Mouse (Mus musculus) CH12.LX (cell line): ENCODE data around the gene Fgfr2. TPM values are rescaled to one million over a fixed set of nuclear protein-coding genes. Genes with fewer than 3 reads are reported as not detected.

Experiments used
- DNase-seq: peaks from one replicate; pipeline ENCODE4 v3.0.0-alpha.2; 2013; ENCODE audit errors: extremely low read depth
- H3K27ac ChIP-seq: 2 replicates; pipeline ENCODE4 v1.5.1; 2012; ENCODE audit warnings: low read depth, mild to moderate bottlenecking, control low read depth, moderate library complexity; ENCODE audit not compliant: insufficient read depth
- H3K27me3 ChIP-seq: replicated peaks from 2 replicates; pipeline ENCODE3; 2012; ENCODE audit warnings: inconsistent platforms
- H3K36me3 ChIP-seq, 2 experiments: replicated peaks in 1 of 2; 2 replicates each; pipeline versions ENCODE3 to v1.6.1; 2012; ENCODE audit warnings: inconsistent platforms in 1 of 2, low read length in 1 of 2, mild to moderate bottlenecking in 1 of 2, mixed read lengths in 1 of 2, moderate library complexity in 1 of 2; ENCODE audit not compliant: control insufficient read depth in 1 of 2, insufficient read depth in 1 of 2
- H3K4me1 ChIP-seq, 2 experiments: 2 replicates each; pipeline ENCODE4 v1.6.1; 2012; ENCODE audit warnings: inconsistent platforms in 1 of 2, moderate library complexity in 1 of 2; ENCODE audit not compliant: insufficient read depth in 2 of 2, control insufficient read depth in 1 of 2
- H3K4me2 ChIP-seq: 2 replicates; pipeline ENCODE4 v1.6.1; 2012; ENCODE audit warnings: low read depth, mild to moderate bottlenecking, control low read depth; ENCODE audit not compliant: poor library complexity, insufficient read depth, severe bottlenecking
- H3K4me3 ChIP-seq, 3 experiments: fragments of 150-350 bp in 1 of 3; sonication (generic) in 1 of 3; replicated peaks in 1 of 3; 2 replicates each; pipeline versions ENCODE3 to v1.5.1; 2011 to 2012; ENCODE audit warnings: low read depth in 2 of 3, low read length in 2 of 3, mild to moderate bottlenecking in 2 of 3, moderate library complexity in 2 of 3, control low read depth in 1 of 3, improper control_type of control experiment in 1 of 3, inconsistent platforms in 1 of 3, mixed read lengths in 1 of 3; ENCODE audit not compliant: poor library complexity in 1 of 3
- H3K79me2 ChIP-seq: replicated peaks from 2 replicates; pipeline ENCODE4 v1.6.1; 2012; ENCODE audit warnings: mild to moderate bottlenecking, moderate library complexity; ENCODE audit not compliant: control insufficient read depth, poor library complexity, insufficient read depth, severe bottlenecking; ENCODE audit errors: extremely low read depth
- H3K9ac ChIP-seq: 2 replicates; pipeline ENCODE4 v1.6.1; 2012; ENCODE audit warnings: low read depth, mild to moderate bottlenecking, control low read depth, moderate library complexity; ENCODE audit not compliant: insufficient read depth
- H3K9me3 ChIP-seq: replicated peaks from 2 replicates; pipeline ENCODE3; 2012; ENCODE audit warnings: low read length, inconsistent platforms, mixed read lengths
- BHLHE40 ChIP-seq: IDR thresholded peaks from 2 replicates; pipeline ENCODE4 v1.6.1; 2011; ENCODE audit warnings: mild to moderate bottlenecking, low read depth, low read length, improper control_type of control experiment
- CHD1 ChIP-seq: IDR thresholded peaks from 2 replicates; pipeline ENCODE4 v1.6.1; 2012; ENCODE audit warnings: low read depth, low read length, improper control_type of control experiment, inconsistent platforms
- ELF1 ChIP-seq: IDR thresholded peaks from 2 replicates; pipeline ENCODE4 v1.6.1; 2014; ENCODE audit warnings: low read depth, mild to moderate bottlenecking, inconsistent platforms, low read length, improper control_type of control experiment
- EP300 ChIP-seq: IDR thresholded peaks from 2 replicates; pipeline ENCODE4 v1.6.1; 2011; ENCODE audit warnings: low read length, improper control_type of control experiment
- ETS1 ChIP-seq: conservative IDR thresholded peaks from 2 replicates; pipeline ENCODE4 v1.6.1; 2012; ENCODE audit warnings: low read depth, mild to moderate bottlenecking, inconsistent platforms, low read length, improper control_type of control experiment, moderate library complexity
- JUN ChIP-seq: IDR thresholded peaks from 2 replicates; pipeline ENCODE4 v1.6.1; 2011; ENCODE audit warnings: low read depth, mild to moderate bottlenecking, low read length, improper control_type of control experiment, moderate library complexity; ENCODE audit not compliant: insufficient read depth
- JUND ChIP-seq: conservative IDR thresholded peaks from 2 replicates; pipeline ENCODE4 v1.6.1; 2011; ENCODE audit warnings: low read depth, low read length, improper control_type of control experiment
- MEF2A ChIP-seq: IDR thresholded peaks from 2 replicates; pipeline ENCODE4 v1.6.1; 2014; ENCODE audit warnings: low read depth, mild to moderate bottlenecking, inconsistent platforms, low read length, improper control_type of control experiment, borderline replicate concordance
- MXI1 ChIP-seq: IDR thresholded peaks from 2 replicates; pipeline ENCODE4 v1.6.1; 2011; ENCODE audit warnings: mild to moderate bottlenecking, low read depth, low read length, improper control_type of control experiment
- MYC ChIP-seq: IDR thresholded peaks from 2 replicates; pipeline ENCODE4 v1.6.1; 2011; ENCODE audit warnings: low read depth, mild to moderate bottlenecking, improper control_type of control experiment, low read length
- NELFE ChIP-seq: IDR thresholded peaks from 2 replicates; pipeline ENCODE4 v1.6.1; 2011; ENCODE audit warnings: low read depth, low read length, improper control_type of control experiment
- NRF1 ChIP-seq: IDR thresholded peaks from 2 replicates; pipeline ENCODE4 v1.6.1; 2014; ENCODE audit warnings: low read depth, mild to moderate bottlenecking, inconsistent platforms, low read length, improper control_type of control experiment, moderate library complexity
- PAX5 ChIP-seq: IDR thresholded peaks from 2 replicates; pipeline ENCODE4 v1.6.1; 2012; ENCODE audit warnings: low read length, inconsistent platforms, mixed read lengths
- POLR2A ChIP-seq: IDR thresholded peaks from 2 replicates; pipeline ENCODE4 v1.6.1; 2011; ENCODE audit warnings: low read depth, mild to moderate bottlenecking, improper control_type of control experiment, low read length
- POLR2AphosphoS2 ChIP-seq: IDR thresholded peaks from 2 replicates; pipeline ENCODE4 v1.6.1; 2011; ENCODE audit warnings: low read depth, low read length, improper control_type of control experiment
- RCOR1 ChIP-seq: conservative IDR thresholded peaks from 2 replicates; pipeline ENCODE4 v1.6.1; 2012; ENCODE audit warnings: low read depth, mild to moderate bottlenecking, inconsistent platforms, low read length, improper control_type of control experiment
- SIN3A ChIP-seq: IDR thresholded peaks from 2 replicates; pipeline ENCODE4 v1.6.1; 2012; ENCODE audit warnings: low read length, improper control_type of control experiment, inconsistent platforms
- TCF12 ChIP-seq: IDR thresholded peaks from 2 replicates; pipeline ENCODE4 v1.6.1; 2014; ENCODE audit warnings: low read depth, mild to moderate bottlenecking, inconsistent platforms, low read length, improper control_type of control experiment
- UBTF ChIP-seq: IDR thresholded peaks from 2 replicates; pipeline ENCODE4 v1.6.1; 2012; ENCODE audit warnings: low read depth, mild to moderate bottlenecking, inconsistent platforms, low read length, improper control_type of control experiment, moderate library complexity
- USF1 ChIP-seq: IDR thresholded peaks from 2 replicates; pipeline ENCODE4 v1.6.1; 2014; ENCODE audit warnings: low read depth, mild to moderate bottlenecking, inconsistent platforms, low read length, improper control_type of control experiment
- USF2 ChIP-seq: conservative IDR thresholded peaks from 2 replicates; pipeline ENCODE4 v1.6.1; 2011; ENCODE audit warnings: low read depth, low read length, improper control_type of control experiment
- ZKSCAN1 ChIP-seq: IDR thresholded peaks from 2 replicates; pipeline ENCODE4 v1.6.1; 2012; ENCODE audit warnings: low read depth, inconsistent platforms, low read length, improper control_type of control experiment, borderline replicate concordance
- ZMIZ1 ChIP-seq: IDR thresholded peaks from 2 replicates; pipeline ENCODE4 v1.6.1; 2012; ENCODE audit warnings: low read depth, mild to moderate bottlenecking, inconsistent platforms, low read length, improper control_type of control experiment
- ZNF384 ChIP-seq: IDR thresholded peaks from 2 replicates; pipeline ENCODE4 v1.6.1; 2012; ENCODE audit warnings: low read depth, low read length, improper control_type of control experiment, inconsistent platforms
- dilution Hi-C: fragments of 300-500 bp; cut with MboI; formaldehyde crosslinking; loops from 2 replicates; pipeline ENCODE4 v1.14.3; 2020; ENCODE audit warnings: low sequenced_read_pairs; ENCODE audit not compliant: extremely low pct_unique_long_range_greater_than_20kb, extremely low pct_ligation_motif_present
- in situ Hi-C: fragments of 300-500 bp; cut with MboI; formaldehyde crosslinking; loops from 3 replicates; pipeline ENCODE4 v1.14.3; 2019; ENCODE audit warnings: low sequenced_read_pairs, low pct_ligation_motif_present, low pct_unique_long_range_greater_than_20kb, mixed read lengths
- polyA plus RNA-seq: library from polyadenylated mRNA; unstranded; fragments of >175 nt; gene quantifications from 2 replicates; pipeline ENCODE4 v1.2.1, GENCODE M21; 2012; ENCODE audit warnings: low read depth; ENCODE audit not compliant: insufficient read length
- total RNA-seq, 2 experiments: library from RNA; depleted of rRNA; stranded (reverse); fragments of 300-350 nt in 1 of 2; fragments of >200 nt in 1 of 2; gene quantifications; 2 replicates each; pipeline ENCODE4 v1.2.3; 2012 to 2014

Fgfr2 gene
- total and polyA plus RNA-seq, 3 experiments, result not detected

- in situ Hi-C loops (no loop called here), dilution Hi-C loops (no loop called here)
- Histone ChIP-seq H3K9me3 (no peaks in the 10 kb centered on the region), H3K9ac (no peak overlapping the region), H3K36me3 (no peaks in the 10 kb centered on the region), H3K27ac (no peak overlapping the region), H3K79me2 (no peaks in the 10 kb centered on the region), H3K4me3 (no peak overlapping the region), H3K4me1 (0 out of 4 replicates have a peak, but pooled peaks cover 2 to 3% of the 10 kb centered on the region in 2 experiments), H3K27me3 (peaks cover 10% of the 10 kb centered on the region), H3K4me2 (no peak overlapping the region)
- DNase-seq, result no peak
- TF ChIP-seq CHD1 (no peak), USF2 (no peak), NELFE (no peak), JUND (no peak), ETS1 (no peak), ZKSCAN1 (no peak), SIN3A (no peak), TCF12 (no peak), BHLHE40 (no peak), USF1 (no peak), NRF1 (no peak), MXI1 (no peak), EP300 (no peak), ELF1 (no peak)
Observed at GRCm38 (mm10) chr7:132247567-132247966, 875.6 kb downstream of the Fgfr2 start.

GRCm38 (mm10) chr7:132247091-132247490, 876.1 kb downstream of the Fgfr2 start:
- H3K27me3 ChIP-seq, result peaks cover 10% of the 10 kb centered on the region
- no peaks in the 10 kb centered on the region for H3K79me2 ChIP-seq
- H3K4me2 ChIP-seq, result no peak overlapping the region
- no peak overlapping the region for H3K4me3 ChIP-seq
- in situ Hi-C loops, result no loop called here
- no peak overlapping the region for H3K27ac ChIP-seq
- no peaks in the 10 kb centered on the region for H3K9me3 ChIP-seq
- no peak for DNase-seq
- H3K4me1 ChIP-seq, result 0 out of 4 replicates have a peak, but pooled peaks cover 2 to 3% of the 10 kb centered on the region in 2 experiments
- dilution Hi-C loops, result no loop called here
- no peaks in the 10 kb centered on the region for H3K36me3 ChIP-seq
- no peak overlapping the region for H3K9ac ChIP-seq
- TF ChIP-seq ZNF384 (no peak), UBTF (no peak), SIN3A (no peak), EP300 (no peak), POLR2AphosphoS2 (no peak), PAX5 (no peak), USF2 (no peak), RCOR1 (no peak), POLR2A (no peak), BHLHE40 (no peak), MEF2A (no peak), JUND (no peak), MYC (no peak), ZMIZ1 (no peak), JUN (no peak), NELFE (no peak)
